Comparison of ENCODE assay signal across 12 mouse cellular contexts in the genomic region with DNA sequence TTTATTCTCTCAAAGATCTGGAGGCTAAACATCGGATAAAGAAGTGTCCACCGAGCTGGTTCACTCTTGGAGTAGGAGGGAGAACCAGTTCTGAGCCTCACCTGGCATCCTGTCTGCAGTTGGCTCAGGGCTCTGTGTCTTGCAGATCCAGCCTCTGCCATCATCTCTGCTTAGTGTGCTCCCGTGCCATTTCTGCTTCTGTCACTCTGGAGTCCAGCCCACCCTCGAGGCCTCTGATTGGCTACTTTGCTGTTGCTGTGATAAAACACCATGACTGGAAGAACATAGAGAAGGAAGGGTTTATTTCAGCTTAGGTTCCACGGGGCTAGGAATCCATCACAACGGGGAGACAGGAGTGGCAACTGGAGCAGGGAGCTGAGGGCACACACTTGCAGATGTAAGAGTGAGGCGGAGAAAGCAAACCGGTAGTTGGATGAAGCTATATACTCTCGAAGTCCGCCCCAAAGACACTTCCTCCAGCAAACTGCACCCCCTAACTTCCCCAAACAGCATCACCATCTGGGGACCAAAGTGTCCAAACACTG. TPM values are rescaled to one million over a fixed set of nuclear protein-coding genes. Genes with fewer than 3 reads are reported as not detected.
DNase-seq lines count a peak whose midpoint lies in the region; ATAC-seq and TF ChIP-seq lines count a peak whose summit lies in the region.
"Had no signal": no experiment of that assay in that cellular context is flagged by ENCODE, and none has a peak within 500 bp of the region (broad histone marks: within the 10 kb centered on the region; RNA-seq: fewer than 3 reads in every experiment).

No protein-coding gene starts in this region.

- DNase-seq in hindbrain, postnatal 0 days (ENCODE audit: low spot score): peak; percentile 58
- DNase-seq in hindbrain, embryonic 14.5 days (ENCODE audit: low spot score): no peak
- peak; percentile 70 for DNase-seq in midbrain, embryonic 11.5 days (ENCODE audit: low spot score, missing footprints)
- peak; percentile 65 for DNase-seq in brain, embryonic 14.5 days (ENCODE audit: low read depth)
- peak; percentile 31 to 36 for DNase-seq in layer of hippocampus, postnatal 14 days (ENCODE audit: low spot score in 2 of 2)
- DNase-seq in natural killer cell, adult 2 months (ENCODE audit: low spot score in 2 of 2): no peak
- DNase-seq: cerebellum, adult 8-10 months; liver had no signal

- 0 out of 2 replicates have a peak, but pooled peaks cover 4% of the 10 kb centered on the region for H3K4me1 ChIP-seq in hindbrain, postnatal 0 days (ENCODE audit: insufficient read depth, low read length)
- no peaks in the 10 kb centered on the region for H3K4me1 ChIP-seq in hindbrain, embryonic 14.5 days (replicated peaks; ENCODE audit: control insufficient read depth, insufficient read depth, low read length)
- no peaks in the 10 kb centered on the region for H3K4me1 ChIP-seq in midbrain, embryonic 11.5 days (ENCODE audit: control insufficient read depth, insufficient read depth, low read length)
- H3K4me1 ChIP-seq in midbrain, embryonic 16.5 days (ENCODE audit: control insufficient read depth, insufficient read depth, low read length): no peaks in the 10 kb centered on the region

- no peak for TF ChIP-seq POLR2A in brain, embryonic 14.5 days (IDR thresholded peaks at IDR 0.05; ENCODE audit: borderline replicate concordance, extremely low read depth, insufficient read depth, insufficient read length, poor library complexity, severe bottlenecking)

- no peaks in the 10 kb centered on the region for H3K9me3 ChIP-seq in hindbrain, postnatal 0 days (ENCODE audit: low read length)
- H3K9me3 ChIP-seq in hindbrain, embryonic 14.5 days (ENCODE audit: control insufficient read depth, low read length): no peaks in the 10 kb centered on the region
- H3K9me3 ChIP-seq in midbrain, embryonic 11.5 days (ENCODE audit: control insufficient read depth, low read length): no peaks in the 10 kb centered on the region
- H3K9me3 ChIP-seq in midbrain, embryonic 16.5 days (replicated peaks; ENCODE audit: control insufficient read depth, low read length, poor library complexity, severe bottlenecking): no peaks in the 10 kb centered on the region
- H3K9me3 ChIP-seq: embryonic facial prominence, embryonic 10.5 days; kidney, embryonic 15.5 days; lung, embryonic 15.5 days had no signal

- no peaks in the 10 kb centered on the region for H3K27me3 ChIP-seq in hindbrain, postnatal 0 days (ENCODE audit: insufficient read depth, low read length)
- H3K27me3 ChIP-seq in hindbrain, embryonic 14.5 days (ENCODE audit: control insufficient read depth, insufficient read depth, low read length): 0 out of 2 replicates have a peak, but pooled peaks cover 3% of the 10 kb centered on the region
- no peaks in the 10 kb centered on the region for H3K27me3 ChIP-seq in midbrain, embryonic 11.5 days (ENCODE audit: control insufficient read depth, insufficient read depth, low read length)
- no peaks in the 10 kb centered on the region for H3K27me3 ChIP-seq in midbrain, embryonic 16.5 days (ENCODE audit: control insufficient read depth, insufficient read depth, low read depth, low read length)

- H3K9ac ChIP-seq in hindbrain, postnatal 0 days (replicated peaks; ENCODE audit: low read length): no peak overlapping the region
- H3K9ac ChIP-seq in hindbrain, embryonic 14.5 days: no peak overlapping the region
- H3K9ac ChIP-seq in midbrain, embryonic 11.5 days (ENCODE audit: low read length): no peak overlapping the region
- H3K9ac ChIP-seq in midbrain, embryonic 16.5 days (ENCODE audit: low read depth, low read length): no peak overlapping the region
- H3K9ac ChIP-seq: kidney, embryonic 15.5 days; lung, embryonic 15.5 days had no signal

- H3K4me2 ChIP-seq in hindbrain, postnatal 0 days (ENCODE audit: low read depth, low read length): no peak overlapping the region
- H3K4me2 ChIP-seq in hindbrain, embryonic 14.5 days (replicated peaks): no peak overlapping the region
- H3K4me2 ChIP-seq in midbrain, embryonic 11.5 days: no peak overlapping the region
- H3K4me2 ChIP-seq in midbrain, embryonic 16.5 days (ENCODE audit: low read length): no peak overlapping the region
- H3K4me2 ChIP-seq: kidney, embryonic 15.5 days; lung, embryonic 15.5 days had no signal

- TF ChIP-seq CTCF in hindbrain, postnatal 0 days (IDR thresholded peaks at IDR 0.05; ENCODE audit: low read depth): no peak
- TF ChIP-seq CTCF in brain, embryonic 14.5 days (IDR thresholded peaks at IDR 0.05; ENCODE audit: borderline replicate concordance, extremely low read depth, insufficient read depth, insufficient read length): no peak

- WGBS in hindbrain, postnatal 0 days: 69% methylated on average over 10 of the region's 10 CpGs
- WGBS in hindbrain, embryonic 14.5 days: 75% methylated on average over 10 of the region's 10 CpGs
- WGBS in midbrain, embryonic 11.5 days: 78% methylated on average over 10 of the region's 10 CpGs
- WGBS in midbrain, embryonic 16.5 days: 72% methylated on average over 10 of the region's 10 CpGs

- H3K36me3 ChIP-seq in hindbrain, postnatal 0 days (ENCODE audit: insufficient read depth, low read length): no peaks in the 10 kb centered on the region
- H3K36me3 ChIP-seq in hindbrain, embryonic 14.5 days (replicated peaks; ENCODE audit: control insufficient read depth, insufficient read depth): no peaks in the 10 kb centered on the region
- H3K36me3 ChIP-seq in midbrain, embryonic 11.5 days (ENCODE audit: control insufficient read depth, insufficient read depth, low read length): no peaks in the 10 kb centered on the region
- no peaks in the 10 kb centered on the region for H3K36me3 ChIP-seq in midbrain, embryonic 16.5 days (ENCODE audit: control insufficient read depth, insufficient read depth, low read length)
- H3K36me3 ChIP-seq: embryonic facial prominence, embryonic 10.5 days; kidney, embryonic 15.5 days; lung, embryonic 15.5 days had no signal

- no peak overlapping the region for H3K27ac ChIP-seq in hindbrain, postnatal 0 days
- no peak overlapping the region for H3K27ac ChIP-seq in hindbrain, embryonic 14.5 days
- no peak overlapping the region for H3K27ac ChIP-seq in midbrain, embryonic 11.5 days (ENCODE audit: low read depth, low read length)
- no peak overlapping the region for H3K27ac ChIP-seq in midbrain, embryonic 16.5 days (ENCODE audit: low read length)
- H3K27ac ChIP-seq: embryonic facial prominence, embryonic 10.5 days; kidney, embryonic 15.5 days; lung, embryonic 15.5 days had no signal

- no peak for ATAC-seq in hindbrain, postnatal 0 days
- no peak for ATAC-seq in hindbrain, embryonic 14.5 days (ENCODE audit: low FRiP score)
- no peak for ATAC-seq in midbrain, embryonic 11.5 days (ENCODE audit: low FRiP score)
- ATAC-seq in midbrain, embryonic 16.5 days: no peak

- no peak overlapping the region for H3K4me3 ChIP-seq in hindbrain, postnatal 0 days (ENCODE audit: low read length)
- H3K4me3 ChIP-seq in hindbrain, embryonic 14.5 days (replicated peaks; ENCODE audit: low read length): no peak overlapping the region
- H3K4me3 ChIP-seq in midbrain, embryonic 11.5 days (ENCODE audit: low read depth, low read length): no peak overlapping the region
- no peak overlapping the region for H3K4me3 ChIP-seq in midbrain, embryonic 16.5 days (ENCODE audit: low read depth, low read length)
- H3K4me3 ChIP-seq: embryonic facial prominence, embryonic 10.5 days; kidney, embryonic 15.5 days; lung, embryonic 15.5 days had no signal

RNA-seq across cellular contexts. Expression of a gene that starts 53.6 kb away (rescaled TPM):
- total RNA-seq in hindbrain, postnatal 0 days (2014; rRNA removed): 1.8 and 1.9 TPM in 2 replicates
- polyA plus RNA-seq in hindbrain, postnatal 0 days (2015; fragmentation: Nextera tagmentation; extraction: Ambion mirVana): 1.2 and 1.4 TPM in 2 replicates
- 1.1 and 1.7 TPM in 2 replicates for polyA plus RNA-seq in hindbrain, embryonic 14.5 days (2014; fragmentation: Nextera tagmentation; extraction: Ambion mirVana)
- 0.17 and 0.20 TPM in 2 replicates for polyA plus RNA-seq in midbrain, embryonic 11.5 days (2014; fragmentation: Nextera tagmentation; extraction: Ambion mirVana)
- 0.91 and 1.1 TPM in 2 replicates for polyA plus RNA-seq in midbrain, embryonic 16.5 days (2015; fragmentation: Nextera tagmentation; extraction: Ambion mirVana)
- 1.2 and 1.3 TPM in 2 replicates for polyA plus RNA-seq in brain, embryonic 14.5 days (2012; rRNA removed)
- 1 to 10 TPM in 1 of 2 experiments, under 1 TPM in 1; 0.92 to 1.5 TPM for total RNA-seq in layer of hippocampus, postnatal 14 days (2021)

Comparison
In these comparisons a context has a peak if more than half of its experiments do, and no peak if none do; other contexts are left out.
1. DNase-seq: peak in hindbrain, postnatal 0 days (single experiment), midbrain, embryonic 11.5 days (single experiment), brain, embryonic 14.5 days (single experiment) and layer of hippocampus, postnatal 14 days (2 of 2); none in hindbrain, embryonic 14.5 days (single experiment) and natural killer cell, adult 2 months (0 of 2).